Mouse (Mus musculus): ENCODE measurements around the gene Olfr599. TPM values are rescaled to one million over a fixed set of nuclear protein-coding genes. Genes with fewer than 3 reads are reported as not detected.
"Not testable (repeated sequence)": the region's sequence is repeated elsewhere in the genome, so short reads cannot be mapped to it uniquely, and the experiment has no call there.

The Olfr599 gene
- not detected in 2 replicates for polyA plus RNA-seq (2012; ENCODE audit: insufficient read depth, insufficient read length, missing spikeins)

- Histone ChIP-seq H3K4me1 (ENCODE audit: control insufficient read depth, insufficient read depth, low read length) (no peaks in the 10 kb centered on the region), H3K27ac (ENCODE audit: insufficient read depth, low read depth, low read length) (no peak within 1 kb of the TSS), H3K4me3 (ENCODE audit: insufficient read depth, low read length) (no peak within 1 kb of the TSS)
- TF ChIP-seq CTCF (IDR thresholded peaks at IDR 0.05; ENCODE audit: low read depth, low read length), result no peak
- no peak for TF ChIP-seq POLR2A (IDR thresholded peaks at IDR 0.05; ENCODE audit: borderline replicate concordance, low read depth, low read length)
Measured at GRCm38 (mm10) chr7:103335617-103336016, at the start of gene Olfr599. Gene Olfr599, plus strand, starts transcription at chr7:103335917.

GRCm38 (mm10) chr7:103305348-103305747 lies 30.4 kb upstream of the Olfr599 start, which contains the start of gene Olfr596:
Gene Olfr596, plus strand, starts transcription at chr7:103305648.
- not testable (repeated sequence) for H3K27ac ChIP-seq (ENCODE audit: insufficient read depth, low read depth, low read length); H3K4me1 ChIP-seq (ENCODE audit: control insufficient read depth, insufficient read depth, low read length); H3K4me3 ChIP-seq (ENCODE audit: insufficient read depth, low read length)

- H3K4me3 ChIP-seq (ENCODE audit: insufficient read depth, low read length); H3K4me1 ChIP-seq (ENCODE audit: control insufficient read depth, insufficient read depth, low read length); H3K27ac ChIP-seq (ENCODE audit: insufficient read depth, low read depth, low read length): not testable (repeated sequence)
Measured at GRCm38 (mm10) chr7:103316015-103316414, 19.7 kb upstream of the Olfr599 start, which contains the start of gene Olfr597. Gene Olfr597, plus strand, starts transcription at chr7:103316315.

DNA sequence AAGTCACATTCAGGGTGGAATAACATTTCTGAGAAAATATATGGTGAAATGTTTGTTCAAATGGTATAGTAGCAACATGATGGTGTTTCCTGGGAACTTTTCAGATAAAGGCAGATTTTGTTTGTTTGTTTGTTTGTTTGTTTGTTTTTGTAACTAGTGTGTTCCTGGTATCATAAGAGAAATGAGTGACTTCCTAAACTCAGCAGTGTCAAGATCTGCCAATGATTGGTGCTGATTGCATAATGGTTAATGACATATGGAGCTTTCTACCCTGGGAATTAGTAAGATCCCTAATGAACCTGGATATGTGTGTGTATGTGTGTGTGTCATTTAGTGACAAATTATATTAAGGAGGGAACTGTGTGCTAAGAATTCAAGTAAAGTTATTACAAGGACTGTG lies 12.4 kb upstream of the Olfr599 start, which contains the start of gene Olfr598:
Gene Olfr598 (plus strand): TSS at position 301 of the 400 bp plus-strand sequence.
- Histone ChIP-seq H3K4me3 (ENCODE audit: insufficient read depth, low read length) (no peak within 1 kb of the TSS), H3K27ac (ENCODE audit: insufficient read depth, low read depth, low read length) (no peak within 1 kb of the TSS), H3K4me1 (ENCODE audit: control insufficient read depth, insufficient read depth, low read length) (no peaks in the 10 kb centered on the region)
- TF ChIP-seq CTCF (IDR thresholded peaks at IDR 0.05; ENCODE audit: low read depth, low read length) (no peak), POLR2A (IDR thresholded peaks at IDR 0.05; ENCODE audit: borderline replicate concordance, low read depth, low read length) (no peak)

DNA sequence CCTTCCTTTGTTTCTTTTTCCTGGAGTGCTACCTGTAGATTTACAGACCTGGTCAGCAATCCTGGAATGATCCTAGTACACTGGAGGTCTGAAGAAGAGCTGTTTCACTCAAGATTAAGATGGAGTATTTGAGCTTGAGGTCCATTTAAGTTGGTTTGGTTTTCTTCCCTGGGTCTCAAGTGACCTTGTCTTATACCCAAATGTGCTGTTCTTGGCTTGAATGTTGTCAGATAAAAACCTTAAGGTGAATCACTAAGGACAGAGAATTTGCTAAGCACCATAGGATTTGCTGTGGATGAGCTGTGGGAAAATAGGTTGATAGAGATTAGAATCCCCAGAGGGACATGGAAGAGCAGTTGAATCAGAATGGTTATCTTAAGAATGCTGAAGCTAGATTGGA lies 13.9 kb downstream of the Olfr599 start, which contains the start of gene Olfr600:
Gene Olfr600 (minus strand): TSS at position 101 of the 400 bp plus-strand sequence.
- TF ChIP-seq POLR2A (IDR thresholded peaks at IDR 0.05; ENCODE audit: borderline replicate concordance, low read depth, low read length) (no peak), CTCF (IDR thresholded peaks at IDR 0.05; ENCODE audit: low read depth, low read length) (no peak)
- no peak within 1 kb of the TSS for H3K27ac ChIP-seq (ENCODE audit: insufficient read depth, low read depth, low read length)
- no peaks in the 10 kb centered on the region for H3K4me1 ChIP-seq (ENCODE audit: control insufficient read depth, insufficient read depth, low read length)
- no peak within 1 kb of the TSS for H3K4me3 ChIP-seq (ENCODE audit: insufficient read depth, low read length)

- Histone ChIP-seq H3K4me1 (ENCODE audit: control insufficient read depth, insufficient read depth, low read length) (no peaks in the 10 kb centered on the region), H3K4me3 (ENCODE audit: insufficient read depth, low read length) (no peak within 1 kb of the TSS), H3K27ac (ENCODE audit: insufficient read depth, low read depth, low read length) (no peak within 1 kb of the TSS)
- TF ChIP-seq CTCF (IDR thresholded peaks at IDR 0.05; ENCODE audit: low read depth, low read length) (no peak), POLR2A (IDR thresholded peaks at IDR 0.05; ENCODE audit: borderline replicate concordance, low read depth, low read length) (no peak)
Measured at GRCm38 (mm10) chr7:103362555-103362954, 26.8 kb downstream of the Olfr599 start, which contains the start of gene Olfr601. Gene Olfr601, minus strand, starts transcription at chr7:103362655.

GRCm38 (mm10) chr7:103386077-103386476 lies 50.4 kb downstream of the Olfr599 start, which contains the start of gene Olfr603:
Gene Olfr603, minus strand, starts transcription at chr7:103386177.
- H3K4me3 ChIP-seq (ENCODE audit: insufficient read depth, low read length), result no peak within 1 kb of the TSS
- TF ChIP-seq POLR2A (IDR thresholded peaks at IDR 0.05; ENCODE audit: borderline replicate concordance, low read depth, low read length), result no peak
- no peak for TF ChIP-seq CTCF (IDR thresholded peaks at IDR 0.05; ENCODE audit: low read depth, low read length)
- H3K4me1 ChIP-seq (ENCODE audit: control insufficient read depth, insufficient read depth, low read length), result no peaks in the 10 kb centered on the region
- H3K27ac ChIP-seq (ENCODE audit: insufficient read depth, low read depth, low read length), result no peak within 1 kb of the TSS

Other genes with a start within 250 kb of the Olfr599 start
- gene Olfr585, start 238.2 kb upstream of the Olfr599 start, polyA plus RNA-seq (2012; ENCODE audit: insufficient read depth, insufficient read length, missing spikeins), result not detected in 2 replicates
- not detected in 2 replicates for gene Olfr586, start 210.3 kb upstream of the Olfr599 start, polyA plus RNA-seq (2012; ENCODE audit: insufficient read depth, insufficient read length, missing spikeins)
- gene Olfr588-ps1, start 195.0 kb upstream of the Olfr599 start, polyA plus RNA-seq (2012; ENCODE audit: insufficient read depth, insufficient read length, missing spikeins), result not detected in 2 replicates
- gene Olfr589, start 179.6 kb upstream of the Olfr599 start, polyA plus RNA-seq (2012; ENCODE audit: insufficient read depth, insufficient read length, missing spikeins), result not detected in 2 replicates
- not detected in 2 replicates for gene Olfr591, start 157.6 kb upstream of the Olfr599 start, polyA plus RNA-seq (2012; ENCODE audit: insufficient read depth, insufficient read length, missing spikeins)
- gene Olfr592, start 151.1 kb upstream of the Olfr599 start, polyA plus RNA-seq (2012; ENCODE audit: insufficient read depth, insufficient read length, missing spikeins), result not detected in 2 replicates
- not detected in 2 replicates for gene Olfr593, start 124.1 kb upstream of the Olfr599 start, polyA plus RNA-seq (2012; ENCODE audit: insufficient read depth, insufficient read length, missing spikeins)
- gene Olfr594, start 118.9 kb upstream of the Olfr599 start, polyA plus RNA-seq (2012; ENCODE audit: insufficient read depth, insufficient read length, missing spikeins), result not detected in 2 replicates
- not detected in 2 replicates for gene Usp17ld, start 83.4 kb upstream of the Olfr599 start, polyA plus RNA-seq (2012; ENCODE audit: insufficient read depth, insufficient read length, missing spikeins)
- gene Olfr596, start 30.3 kb upstream of the Olfr599 start, polyA plus RNA-seq (2012; ENCODE audit: insufficient read depth, insufficient read length, missing spikeins), result not detected in 2 replicates
- gene Olfr597, start 19.6 kb upstream of the Olfr599 start, polyA plus RNA-seq (2012; ENCODE audit: insufficient read depth, insufficient read length, missing spikeins), result 0.29 TPM in 1 of 2 replicates, not detected in the other
- not detected in 2 replicates for gene Olfr598, start 12.3 kb upstream of the Olfr599 start, polyA plus RNA-seq (2012; ENCODE audit: insufficient read depth, insufficient read length, missing spikeins)
- not detected in 2 replicates for gene Olfr600, start 13.8 kb downstream of the Olfr599 start, polyA plus RNA-seq (2012; ENCODE audit: insufficient read depth, insufficient read length, missing spikeins)
- gene Olfr601, start 26.7 kb downstream of the Olfr599 start, polyA plus RNA-seq (2012; ENCODE audit: insufficient read depth, insufficient read length, missing spikeins), result not detected in 2 replicates
- not detected in 2 replicates for gene Olfr603, start 50.3 kb downstream of the Olfr599 start, polyA plus RNA-seq (2012; ENCODE audit: insufficient read depth, insufficient read length, missing spikeins)
- not detected in 2 replicates for gene Usp17lc, start 79.2 kb downstream of the Olfr599 start, polyA plus RNA-seq (2012; ENCODE audit: insufficient read depth, insufficient read length, missing spikeins)
- not detected in 2 replicates for gene Olfr605, start 109.5 kb downstream of the Olfr599 start, polyA plus RNA-seq (2012; ENCODE audit: insufficient read depth, insufficient read length, missing spikeins)
- gene Olfr606, start 113.1 kb downstream of the Olfr599 start, polyA plus RNA-seq (2012; ENCODE audit: insufficient read depth, insufficient read length, missing spikeins), result not detected in 2 replicates
- gene Olfr607, start 128.2 kb downstream of the Olfr599 start, polyA plus RNA-seq (2012; ENCODE audit: insufficient read depth, insufficient read length, missing spikeins), result not detected in 2 replicates
- gene Olfr608, start 134.0 kb downstream of the Olfr599 start, polyA plus RNA-seq (2012; ENCODE audit: insufficient read depth, insufficient read length, missing spikeins), result not detected in 2 replicates
- gene Olfr609, start 162.1 kb downstream of the Olfr599 start, polyA plus RNA-seq (2012; ENCODE audit: insufficient read depth, insufficient read length, missing spikeins), result not detected in 2 replicates
- gene Olfr610, start 176.2 kb downstream of the Olfr599 start, polyA plus RNA-seq (2012; ENCODE audit: insufficient read depth, insufficient read length, missing spikeins), result not detected in 2 replicates
- gene Olfr611, start 184.9 kb downstream of the Olfr599 start, polyA plus RNA-seq (2012; ENCODE audit: insufficient read depth, insufficient read length, missing spikeins), result not detected in 2 replicates
- not detected in 2 replicates for gene Olfr612, start 206.8 kb downstream of the Olfr599 start, polyA plus RNA-seq (2012; ENCODE audit: insufficient read depth, insufficient read length, missing spikeins)
- not detected in 2 replicates for gene Olfr613, start 212.2 kb downstream of the Olfr599 start, polyA plus RNA-seq (2012; ENCODE audit: insufficient read depth, insufficient read length, missing spikeins)
- not detected in 2 replicates for gene Olfr615, start 220.2 kb downstream of the Olfr599 start, polyA plus RNA-seq (2012; ENCODE audit: insufficient read depth, insufficient read length, missing spikeins)
- not detected in 2 replicates for gene Olfr616, start 233.2 kb downstream of the Olfr599 start, polyA plus RNA-seq (2012; ENCODE audit: insufficient read depth, insufficient read length, missing spikeins)
- gene Olfr617, start 237.1 kb downstream of the Olfr599 start, polyA plus RNA-seq (2012; ENCODE audit: insufficient read depth, insufficient read length, missing spikeins), result not detected in 2 replicates